In the genomic region with DNA sequence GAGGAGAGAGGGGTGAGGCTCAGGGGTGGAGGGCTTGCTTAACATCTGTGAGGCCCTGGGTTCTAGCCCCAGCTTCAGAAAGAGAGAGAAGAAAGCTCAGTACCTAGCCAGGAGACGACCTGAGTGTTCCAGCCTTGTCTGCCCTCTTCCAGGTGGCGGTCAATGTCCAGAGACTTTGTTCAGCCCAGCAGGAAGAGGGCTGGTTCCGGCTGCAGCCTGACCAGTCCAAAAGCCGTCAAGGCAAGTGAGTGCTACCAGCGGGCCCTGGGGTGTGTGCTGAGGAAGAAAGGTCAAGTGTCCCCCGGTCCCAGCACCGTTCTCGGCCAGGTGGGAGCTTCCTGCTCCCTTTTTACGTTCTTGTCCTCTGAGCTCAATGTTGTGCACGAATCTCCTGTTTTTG, we compare ENCODE assay signal across 20 mouse cellular contexts. TPM values are rescaled to one million over a fixed set of nuclear protein-coding genes. Genes with fewer than 3 reads are reported as not detected.
DNase-seq lines count a peak whose midpoint lies in the region; ATAC-seq and TF ChIP-seq lines count a peak whose summit lies in the region.
"Had no signal": no experiment of that assay in that cellular context is flagged by ENCODE, and none has a peak within 500 bp of the region (broad histone marks: within the 10 kb centered on the region; RNA-seq: fewer than 3 reads in every experiment).

No protein-coding gene starts in this region.

- no peak for ATAC-seq in kidney, embryonic 15.5 days (replicated peaks; ENCODE audit: low FRiP score)
- ATAC-seq: forebrain, embryonic 16.5 days had no signal

- no peaks in the 10 kb centered on the region for H3K9me3 ChIP-seq in kidney, embryonic 15.5 days (replicated peaks)
- no peaks in the 10 kb centered on the region for H3K9me3 ChIP-seq in ES-E14 (ENCODE audit: control insufficient read depth, insufficient read depth, low read depth, low read length)
- H3K9me3 ChIP-seq: embryonic facial prominence, embryonic 13.5 days; forebrain, embryonic 12.5 days; G1E; heart, embryonic 12.5 days; hindbrain, embryonic 15.5 days had no signal

- H3K4me3 ChIP-seq in kidney, embryonic 15.5 days (replicated peaks): no peak overlapping the region
- H3K4me3 ChIP-seq in ES-E14 (ENCODE audit: insufficient read depth in 1 of 2, low read depth in 1 of 2, low read length in 2 of 2, poor library complexity in 1 of 2, severe bottlenecking in 1 of 2): no peak overlapping the region
- H3K4me3 ChIP-seq: embryonic facial prominence, embryonic 13.5 days; forebrain, embryonic 12.5 days; heart, embryonic 12.5 days; hindbrain, embryonic 15.5 days had no signal

- H3K4me2 ChIP-seq in kidney, embryonic 15.5 days: no peak overlapping the region
- H3K4me2 ChIP-seq: embryonic facial prominence, embryonic 13.5 days; forebrain, embryonic 12.5 days; heart, embryonic 12.5 days; hindbrain, embryonic 15.5 days had no signal

- H3K27me3 ChIP-seq in kidney, embryonic 15.5 days: peaks cover 10% of the 10 kb centered on the region; the same call in 1 of the 2 replicates
- H3K27me3 ChIP-seq: hindbrain, embryonic 15.5 days had no signal

- DNase-seq in kidney, adult 18-20 months: peak; percentile 49
- no peak for DNase-seq in ES-E14 (ENCODE audit: low read depth, low spot score)
- peak; percentile 51 to 83 for DNase-seq in kidney, postnatal 25 days
- DNase-seq in cerebellum, postnatal 25 days: no peak
- no peak for DNase-seq in Muller cell, postnatal 12 days (ENCODE audit: inconsistent ontology term)
- DNase-seq: adrenal gland, postnatal 10 days; cerebellum, adult 11 months; cerebellum, adult 8-10 months; cerebellum, postnatal 36 days; gastrocnemius, postnatal 14 days; heart, postnatal 36 days had no signal

- H3K27ac ChIP-seq in kidney, embryonic 15.5 days: no peak overlapping the region
- peak overlapping the region; percentile 14 for H3K27ac ChIP-seq in ES-E14 (ENCODE audit: insufficient read depth, low read depth, low read length, poor library complexity, severe bottlenecking)
- H3K27ac ChIP-seq: embryonic facial prominence, embryonic 13.5 days; forebrain, embryonic 12.5 days; hindbrain, embryonic 15.5 days had no signal

- no peak overlapping the region for H3K9ac ChIP-seq in kidney, embryonic 15.5 days
- no peak overlapping the region for H3K9ac ChIP-seq in ES-E14 (ENCODE audit: insufficient read depth, low read depth, low read length, poor library complexity, severe bottlenecking)
- H3K9ac ChIP-seq: embryonic facial prominence, embryonic 13.5 days; forebrain, embryonic 12.5 days; heart, embryonic 12.5 days; hindbrain, embryonic 15.5 days had no signal

- WGBS in kidney, embryonic 15.5 days: 82% methylated on average over 10 of the region's 10 CpGs

- in situ Hi-C loops in ES-E14 (cut with MboI; ENCODE audit: low sequenced_read_pairs in 2 of 2, unreplicated experiment in 2 of 2): no loop called here

- no peaks in the 10 kb centered on the region for H3K36me3 ChIP-seq in kidney, embryonic 15.5 days
- H3K36me3 ChIP-seq in ES-E14 (ENCODE audit: control insufficient read depth, insufficient read depth, low read length, poor library complexity, severe bottlenecking): no peaks in the 10 kb centered on the region
- H3K36me3 ChIP-seq: embryonic facial prominence, embryonic 13.5 days; forebrain, embryonic 12.5 days; G1E; heart, embryonic 12.5 days; hindbrain, embryonic 15.5 days had no signal

- H3K4me1 ChIP-seq in kidney, embryonic 15.5 days: peaks cover 9% of the 10 kb centered on the region
- peaks cover 2 to 32% of the 10 kb centered on the region in 2 experiments; a peak in 3 of 4 replicates for H3K4me1 ChIP-seq in ES-E14 (ENCODE audit: control insufficient read depth in 2 of 2, insufficient read depth in 2 of 2, low read length in 2 of 2, poor library complexity in 1 of 2)

TF ChIP-seq in ES-E14, 5 proteins besides CTCF, POLR2A, EP300 and RAD21:
- TF ChIP-seq ZC3H11A (IDR thresholded peaks at IDR 0.05; ENCODE audit: borderline replicate concordance, low read depth, low read length): no peak
- no peak for TF ChIP-seq HCFC1 (IDR thresholded peaks at IDR 0.05; ENCODE audit: borderline replicate concordance, insufficient read depth, low read length)
- no peak for TF ChIP-seq ZNF384 (IDR thresholded peaks at IDR 0.05; ENCODE audit: low read depth, low read length)
- TF ChIP-seq MAFK (IDR thresholded peaks at IDR 0.05; ENCODE audit: insufficient read depth, low read depth, low read length): no peak
- TF ChIP-seq CHD2 (IDR thresholded peaks at IDR 0.05; ENCODE audit: low read depth, low read length): no peak

RNA-seq across cellular contexts. Expression of a gene that starts 14.8 kb away (rescaled TPM):
- polyA plus RNA-seq in kidney, embryonic 15.5 days (2015; fragmentation: Nextera tagmentation; extraction: Ambion mirVana): 15.4 and 18.5 TPM in 2 replicates
- 17.4 and 21.7 TPM in 2 replicates for total RNA-seq in ES-E14 (2012; rRNA removed)

RNA-seq across cellular contexts. Expression of a gene that starts 17.9 kb away (rescaled TPM):
- polyA plus RNA-seq in kidney, embryonic 15.5 days (2015; fragmentation: Nextera tagmentation; extraction: Ambion mirVana): 249 and 260 TPM in 2 replicates
- 168 and 195 TPM in 2 replicates for total RNA-seq in ES-E14 (2012; rRNA removed)

RNA-seq across cellular contexts. Expression of a gene that starts 37.3 kb away (rescaled TPM):
- polyA plus RNA-seq in kidney, embryonic 15.5 days (2015; fragmentation: Nextera tagmentation; extraction: Ambion mirVana): 33.6 and 40.2 TPM in 2 replicates
- 74.7 and 89.7 TPM in 2 replicates for total RNA-seq in ES-E14 (2012; rRNA removed)

RNA-seq across cellular contexts. Expression of a gene that starts 37.4 kb away (rescaled TPM):
- 15.7 and 16.9 TPM in 2 replicates for polyA plus RNA-seq in kidney, embryonic 15.5 days (2015; fragmentation: Nextera tagmentation; extraction: Ambion mirVana)
- total RNA-seq in ES-E14 (2012; rRNA removed): 11.3 and 13.3 TPM in 2 replicates

RNA-seq across cellular contexts. Expression of a gene that starts 44.2 kb away (rescaled TPM):
- 2.8 and 3.2 TPM in 2 replicates for polyA plus RNA-seq in kidney, embryonic 15.5 days (2015; fragmentation: Nextera tagmentation; extraction: Ambion mirVana)
- total RNA-seq in ES-E14 (2012; rRNA removed): 2.2 and 5.1 TPM in 2 replicates
- total RNA-seq: CH12.LX; G1E; heart, adult 8-10 months; heart, postnatal 36 days had no signal
- polyA plus RNA-seq: forebrain, embryonic 16.5 days; G1E had no signal

Comparison
In these comparisons a context has a peak if more than half of its experiments do, and no peak if none do; other contexts are left out.
1. DNase-seq: peak in kidney, adult 18-20 months (single experiment) and kidney, postnatal 25 days (2 of 2); none in ES-E14 (single experiment), cerebellum, postnatal 25 days (0 of 2) and Muller cell, postnatal 12 days (single experiment).